Mouse (Mus musculus) kidney, postnatal 0 days (tissue): ENCODE results near the gene Cep128. TPM values are rescaled to one million over a fixed set of nuclear protein-coding genes. Genes with fewer than 3 reads are reported as not detected.

Source experiments
- ATAC-seq: fragments of 200-750 bp; cut with Nextera tagmentation; replicated peaks from 2 replicates; pipeline ENCODE4 v1.8.0; 2017; ENCODE audit warnings: low read depth, moderate number of reproducible peaks, moderate TSS enrichment, moderate library complexity; ENCODE audit not compliant: low FRiP score
- DNase-seq: peaks from one replicate; pipeline ENCODE4 v3.0.0-alpha.2; 2016; ENCODE audit warnings: low spot score
- H3K27ac ChIP-seq: fragments of 300-500 bp; sonication (generic); 2 replicates; pipeline ENCODE4 v1.5.1; 2014; ENCODE audit warnings: mild to moderate bottlenecking
- H3K27me3 ChIP-seq: fragments of 300-500 bp; sonication (generic); 2 replicates; pipeline ENCODE4 v1.6.1; 2014; ENCODE audit warnings: low read length, mixed read lengths; ENCODE audit not compliant: insufficient read depth
- H3K36me3 ChIP-seq: fragments of 300-500 bp; sonication (generic); 2 replicates; pipeline ENCODE4 v1.6.1; 2014; ENCODE audit warnings: low read length, mixed read lengths; ENCODE audit not compliant: insufficient read depth
- H3K4me1 ChIP-seq: fragments of 300-500 bp; sonication (generic); replicated peaks from 2 replicates; pipeline ENCODE4 v1.6.1; 2014; ENCODE audit warnings: antibody characterized with exemption, low read length, mixed read lengths; ENCODE audit not compliant: insufficient read depth
- H3K4me2 ChIP-seq: fragments of 300-500 bp; sonication (generic); 2 replicates; pipeline ENCODE4 v1.6.1; 2014; ENCODE audit warnings: mild to moderate bottlenecking, low read length, moderate library complexity, mixed read lengths
- H3K4me3 ChIP-seq: fragments of 300-500 bp; sonication (generic); replicated peaks from 2 replicates; pipeline ENCODE4 v1.5.1; 2014; ENCODE audit warnings: low read depth, low read length
- H3K9ac ChIP-seq: fragments of 300-500 bp; sonication (generic); 2 replicates; pipeline ENCODE4 v1.6.1; 2014; ENCODE audit warnings: low read depth, low read length
- H3K9me3 ChIP-seq: fragments of 300-500 bp; sonication (generic); replicated peaks from 2 replicates; pipeline ENCODE4 v1.6.1; 2016; ENCODE audit warnings: low read length, inconsistent platforms, mixed read lengths
- CTCF ChIP-seq: IDR thresholded peaks from 2 replicates; pipeline ENCODE4 v1.5.1; 2016; ENCODE audit warnings: antibody characterized with exemption, low read depth, mild to moderate bottlenecking, moderate library complexity
- WGBS: fragments of 180-500 bp; shearing (Covaris S2); extraction: QIAGEN DNeasy Blood & Tissue Kit; methylation state at CpG from one replicate; pipeline ENCODE4 v1.1.7; 2014; 5-methylcytosine and 5-hydroxymethylcytosine counted together
- polyA plus RNA-seq: library from polyadenylated mRNA; unstranded; fragments of >200 nt; fragmentation: Nextera tagmentation; extraction: Ambion mirVana; gene quantifications from 2 replicates; pipeline ENCODE4 v1.2.1, GENCODE M21; 2015

Cep128 gene
- polyA plus RNA-seq, 1 experiment from 2014 or later = 2.9 TPM

DNA sequence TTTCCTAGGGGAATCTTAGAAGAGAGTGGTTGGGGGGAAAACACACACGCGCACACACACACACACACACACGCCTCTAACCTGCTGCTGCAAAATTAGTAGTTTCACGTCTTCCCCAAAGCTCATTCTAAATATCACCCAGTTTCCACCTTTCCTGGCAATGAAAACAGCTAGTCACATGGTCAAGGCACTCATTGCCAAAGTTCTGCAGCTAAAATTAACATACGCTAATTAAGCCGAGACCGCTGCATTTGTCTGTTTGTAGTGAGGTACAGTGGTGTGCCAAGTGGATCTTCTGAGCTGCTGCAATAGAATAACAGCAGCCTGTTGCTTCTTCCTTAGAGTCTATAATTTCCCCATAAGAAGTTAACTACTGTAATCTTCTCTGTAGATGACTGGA, 32.6 kb upstream of the Cep128 start:
- Histone ChIP-seq H3K27ac (no peak overlapping the region), H3K4me3 (no peak overlapping the region), H3K9me3 (no peaks in the 10 kb centered on the region), H3K4me2 (no peak overlapping the region), H3K36me3 (no peaks in the 10 kb centered on the region), H3K27me3 (no peaks in the 10 kb centered on the region), H3K4me1 (no peaks in the 10 kb centered on the region), H3K9ac (no peak overlapping the region)
- ATAC-seq (no peak), DNase-seq (no peak)
- WGBS = 93% methylated on average over 7 of the region's 7 CpGs
- TF ChIP-seq CTCF = no peak

GRCm38 (mm10) chr12:91415112-91415511, 30.9 kb upstream of the Cep128 start:
- Histone ChIP-seq H3K4me1 (no peaks in the 10 kb centered on the region), H3K36me3 (no peaks in the 10 kb centered on the region), H3K27me3 (no peaks in the 10 kb centered on the region), H3K27ac (no peak overlapping the region), H3K9ac (no peak overlapping the region), H3K4me3 (no peak overlapping the region), H3K9me3 (no peaks in the 10 kb centered on the region), H3K4me2 (no peak overlapping the region)
- WGBS = 67% methylated on average over 6 of the region's 6 CpGs
- peak; percentile 40; the same call in 1 of the 2 replicates for TF ChIP-seq CTCF
- ATAC-seq (no peak), DNase-seq (no peak)

DNA sequence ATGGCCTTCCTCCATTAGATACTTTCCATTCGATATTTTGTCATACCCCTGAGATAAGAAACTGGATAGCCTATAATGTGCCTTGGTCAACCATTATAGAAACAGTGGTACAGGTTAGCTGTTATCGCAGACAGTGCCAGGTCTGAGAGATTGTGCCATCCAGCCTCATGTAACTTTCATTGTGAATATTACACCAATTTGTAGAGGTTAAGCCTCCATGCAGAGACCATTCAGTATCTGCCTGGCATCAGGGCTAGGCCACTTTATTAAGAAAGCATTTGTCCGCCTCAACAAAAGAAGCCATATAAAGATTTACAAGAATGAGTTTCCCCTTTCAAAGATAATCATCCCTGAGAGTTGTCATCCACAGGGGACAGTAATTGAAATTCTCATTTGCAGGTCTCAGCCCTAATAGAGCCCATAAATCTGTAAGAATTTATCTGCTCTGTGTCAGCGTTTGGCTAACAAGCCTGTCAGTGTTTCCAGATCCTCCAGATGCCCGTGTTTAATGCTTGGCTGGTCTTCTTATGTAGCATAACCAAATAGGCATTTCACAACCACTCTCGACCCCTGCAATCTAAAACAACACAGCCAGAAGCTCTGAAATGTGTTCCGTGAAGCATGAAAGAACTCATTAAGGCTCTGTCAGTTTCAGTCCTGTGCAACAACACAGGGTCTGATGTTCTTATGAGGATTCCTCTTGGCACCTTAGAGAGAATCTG, 28.4 kb upstream of the Cep128 start:
- Histone ChIP-seq H3K36me3 (no peaks in the 10 kb centered on the region), H3K9ac (no peak overlapping the region), H3K4me2 (no peak overlapping the region), H3K27ac (no peak overlapping the region), H3K4me1 (no peaks in the 10 kb centered on the region; the same call in 1 of the 2 replicates), H3K9me3 (no peaks in the 10 kb centered on the region), H3K4me3 (no peak overlapping the region), H3K27me3 (no peaks in the 10 kb centered on the region)
- peak; percentile 85; the same call in 1 of the 2 replicates for ATAC-seq
- TF ChIP-seq CTCF = no peak
- DNase-seq = peak; percentile 82
- WGBS = 29% methylated on average over 7 of the region's 7 CpGs

DNA sequence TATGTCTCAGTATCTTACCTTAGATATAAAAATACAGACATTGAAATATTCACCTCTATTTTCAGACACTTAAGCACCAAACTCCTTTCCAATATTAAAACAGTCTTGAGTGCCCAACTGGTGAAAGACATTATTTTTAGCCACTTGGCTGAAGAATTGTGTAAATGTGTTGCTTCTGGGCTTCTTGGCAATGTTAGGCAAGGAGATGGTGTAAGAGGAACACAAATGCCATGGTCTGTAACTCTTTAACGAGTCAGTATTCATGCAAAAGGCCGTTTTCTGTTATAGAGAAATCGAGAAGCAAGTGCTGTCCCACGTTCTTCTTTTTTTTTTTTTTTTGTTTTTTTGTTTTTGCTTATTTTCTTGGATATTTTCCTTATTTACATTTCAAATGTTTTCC, 26.1 kb upstream of the Cep128 start:
- ATAC-seq = no peak
- H3K9me3 ChIP-seq = no peaks in the 10 kb centered on the region
- 85% methylated on average over 4 of the region's 4 CpGs for WGBS
- no peak overlapping the region for H3K9ac ChIP-seq
- no peaks in the 10 kb centered on the region for H3K36me3 ChIP-seq
- H3K27ac ChIP-seq = no peak overlapping the region
- DNase-seq = no peak
- H3K4me3 ChIP-seq = no peak overlapping the region
- H3K4me1 ChIP-seq = no peaks in the 10 kb centered on the region; the same call in 1 of the 2 replicates
- TF ChIP-seq CTCF = no peak
- H3K27me3 ChIP-seq = no peaks in the 10 kb centered on the region
- H3K4me2 ChIP-seq = no peak overlapping the region

GRCm38 (mm10) chr12:91401049-91401352, 16.8 kb upstream of the Cep128 start:
- peak; percentile 18; the same call in 1 of the 2 replicates for ATAC-seq
- Histone ChIP-seq H3K9me3 (no peaks in the 10 kb centered on the region), H3K36me3 (no peaks in the 10 kb centered on the region), H3K27ac (no peak overlapping the region), H3K9ac (peak overlapping the region; percentile 18; the same call in 1 of the 2 replicates), H3K27me3 (peaks cover 10% of the 10 kb centered on the region; the same call in 1 of the 2 replicates), H3K4me2 (peak overlapping the region; percentile 71), H3K4me1 (0 out of 2 replicates have a peak, but pooled peaks cover 4% of the 10 kb centered on the region), H3K4me3 (peak overlapping the region; percentile 44)
- no peak for TF ChIP-seq CTCF
- no peak for DNase-seq
- 3% methylated on average over 12 of the region's 12 CpGs for WGBS

DNA sequence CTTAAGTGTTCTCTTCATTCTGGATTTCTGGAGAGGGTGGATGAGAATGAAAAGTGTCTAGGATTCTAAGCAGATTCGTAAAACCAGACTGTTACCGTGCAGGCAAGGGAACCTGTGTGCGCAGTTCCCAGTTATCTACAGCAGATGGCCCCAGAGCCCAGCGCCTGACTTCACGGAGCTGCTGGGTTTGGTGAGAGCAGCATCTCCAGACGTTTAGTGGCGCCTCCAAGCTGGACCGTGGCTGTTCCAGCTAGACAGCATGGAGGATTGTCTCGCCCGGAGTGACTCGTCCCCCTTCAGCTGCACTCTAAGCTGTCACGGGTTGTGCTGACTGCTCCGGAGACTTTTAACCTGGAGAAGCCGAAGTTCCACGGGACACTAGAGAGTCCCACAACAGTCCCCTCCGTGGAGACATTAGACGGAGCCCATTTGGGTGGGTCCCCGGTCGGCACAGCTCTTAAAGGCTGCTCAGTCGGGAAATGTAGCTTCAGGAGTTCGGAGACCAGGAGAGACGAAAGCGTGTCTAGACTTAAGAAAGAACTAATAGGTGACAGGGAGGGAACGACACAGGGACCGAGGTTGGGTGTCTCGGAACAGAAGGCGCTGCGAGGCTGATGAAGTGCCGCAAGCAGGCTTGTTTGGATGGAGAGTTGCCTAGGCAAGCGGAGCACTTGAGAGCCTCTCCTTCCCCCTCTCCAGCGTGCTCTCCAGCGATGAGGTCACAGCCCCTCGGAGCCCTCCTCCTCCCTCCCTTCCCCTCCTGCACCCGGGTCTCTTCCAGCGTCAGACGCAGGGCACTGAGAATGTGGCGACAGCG, 16.2 kb upstream of the Cep128 start:
- Histone ChIP-seq H3K4me3 (peak overlapping the region; percentile 44), H3K4me1 (0 out of 2 replicates have a peak, but pooled peaks cover 4% of the 10 kb centered on the region), H3K36me3 (no peaks in the 10 kb centered on the region), H3K9me3 (no peaks in the 10 kb centered on the region), H3K27me3 (peaks cover 10% of the 10 kb centered on the region; the same call in 1 of the 2 replicates), H3K4me2 (peak overlapping the region; percentile 71), H3K27ac (no peak overlapping the region), H3K9ac (peak overlapping the region; percentile 18; the same call in 1 of the 2 replicates)
- WGBS = under 1% methylated on average over 35 of the region's 38 CpGs
- peak; percentile 94 for TF ChIP-seq CTCF
- peak; percentile 87 for ATAC-seq
- peak; percentile 89 for DNase-seq
